Mouse (Mus musculus): ENCODE measurements around the gene Urm1.

Urm1 gene

DNA sequence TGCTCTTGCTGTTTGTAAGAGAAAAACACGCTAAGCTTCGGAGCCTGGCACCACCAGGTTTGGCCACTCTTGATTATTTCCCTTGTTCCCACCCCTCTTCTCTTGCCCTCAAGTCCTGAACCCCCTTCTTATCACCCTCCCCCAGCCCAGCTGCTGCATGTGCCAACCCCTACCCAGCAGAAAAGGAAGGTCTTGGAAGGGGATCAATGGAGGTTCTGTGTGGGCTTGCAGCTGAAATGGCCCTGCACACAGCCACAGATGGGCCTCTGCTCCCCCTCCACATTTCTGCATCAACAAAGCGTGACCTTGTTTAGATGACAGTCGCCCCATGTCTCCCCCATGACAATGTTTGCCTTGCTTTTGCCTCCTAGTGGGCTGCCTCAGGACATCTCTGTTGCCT is 11.2 kb downstream of the Urm1 start:
- DNase-seq = peak; percentile 49

DNA sequence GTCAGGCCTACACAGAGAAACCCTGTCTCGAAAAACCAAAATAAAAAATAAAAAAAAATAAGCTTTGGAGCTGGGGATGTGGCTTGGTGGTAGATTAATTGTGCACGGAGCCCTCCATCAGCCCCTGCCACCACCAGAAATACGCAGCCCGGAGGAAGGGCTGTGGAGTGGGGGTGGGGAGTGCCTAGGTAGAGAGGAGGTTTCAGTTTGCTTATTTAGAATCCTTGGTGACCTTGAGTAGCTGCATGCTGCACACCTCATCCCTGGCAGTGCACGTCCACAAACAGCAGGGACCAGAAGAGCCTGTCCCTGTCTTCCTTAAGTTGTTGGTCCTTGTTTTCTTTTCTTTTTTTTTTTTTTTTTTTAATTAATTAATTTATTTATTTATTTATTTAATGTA is 13.9 kb downstream of the Urm1 start:
- no peak for DNase-seq

DNA sequence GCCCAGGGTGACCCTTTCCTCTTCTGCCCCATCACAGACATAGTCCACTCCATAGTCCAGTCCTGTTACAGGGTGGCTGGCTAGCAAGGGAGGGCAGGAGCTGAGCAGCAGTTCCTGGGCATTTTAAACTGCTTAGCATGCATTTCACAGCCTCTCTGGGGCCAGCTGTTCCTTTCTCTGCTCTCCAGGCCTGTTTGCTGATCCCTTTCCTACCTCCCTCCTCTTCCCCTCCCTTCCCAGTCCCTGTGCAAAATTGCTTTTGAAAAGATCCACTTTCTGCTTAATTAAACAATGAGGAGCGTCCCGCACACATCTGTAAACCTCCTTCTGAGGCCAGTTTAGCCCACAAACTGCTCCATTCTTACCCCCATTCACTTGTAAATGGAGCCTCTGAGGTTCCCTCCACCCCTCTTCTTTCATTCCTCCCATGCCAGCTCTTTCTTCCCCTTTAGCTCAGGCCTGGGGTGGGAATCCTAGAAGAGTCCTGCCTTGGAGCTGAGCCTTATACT is 15.6 kb downstream of the Urm1 start:
- no peak for DNase-seq

DNA sequence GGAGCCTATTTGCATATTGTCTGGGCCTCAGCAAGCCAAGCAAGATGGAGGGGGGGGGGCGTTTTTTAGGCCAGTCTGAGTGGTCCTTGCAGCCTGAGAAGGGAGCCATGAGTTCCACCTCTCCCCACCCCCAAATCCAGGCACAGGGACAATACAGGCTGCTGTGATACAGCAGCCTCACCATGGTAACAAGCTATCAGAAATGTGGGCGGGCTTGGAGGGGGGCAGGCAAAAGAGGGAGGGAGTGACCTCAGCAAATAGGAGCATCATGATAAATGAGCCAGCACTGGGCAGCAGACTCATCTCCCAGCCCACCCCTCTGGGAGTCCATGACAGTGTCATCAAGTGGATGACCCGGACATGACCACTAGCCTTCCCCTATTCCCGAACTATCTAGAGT is 19.6 kb downstream of the Urm1 start:
- DNase-seq = no peak

DNA sequence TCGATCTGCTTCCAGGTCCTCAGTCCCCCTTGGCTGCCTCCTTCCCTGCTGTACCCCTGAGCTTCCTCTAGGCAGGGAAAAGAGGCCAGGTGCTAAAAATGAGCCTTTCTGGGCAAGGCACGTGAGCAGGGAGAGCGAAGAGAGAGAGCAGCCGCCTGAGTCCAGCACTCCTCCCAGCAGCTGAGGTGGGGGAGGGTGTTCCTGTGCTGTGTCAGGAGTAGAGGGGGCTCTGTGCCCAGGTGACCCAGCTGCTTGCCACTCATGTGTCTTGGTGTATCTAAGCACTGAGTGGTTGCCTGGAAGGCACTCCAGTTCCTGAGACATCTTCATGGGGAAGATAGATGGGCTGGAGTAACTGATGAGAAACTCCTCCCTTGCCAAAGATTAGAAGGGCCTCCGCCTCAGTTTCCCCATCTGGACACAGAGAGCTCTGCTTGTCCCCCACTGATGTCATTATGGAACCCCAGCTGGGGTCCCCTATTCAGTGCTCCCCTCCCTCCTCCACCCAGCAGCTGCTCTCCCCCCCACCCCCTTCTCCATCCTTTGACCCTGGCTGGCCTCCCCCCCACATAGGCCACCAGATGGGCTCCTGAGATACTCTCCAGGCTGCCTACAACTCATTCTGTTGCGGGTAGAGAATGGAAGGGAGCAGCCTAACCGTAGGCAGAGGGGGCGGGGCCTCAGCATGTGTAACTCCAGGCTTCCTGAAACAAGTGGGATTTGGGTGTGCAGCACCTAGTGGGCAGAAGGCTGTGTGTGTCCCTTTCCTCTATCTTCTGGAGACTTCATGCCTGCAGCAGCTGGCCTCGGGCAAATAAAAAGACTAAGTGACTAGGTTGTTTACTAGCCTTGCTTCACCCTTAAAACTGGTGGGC is 23.6 kb downstream of the Urm1 start:
- no peak for DNase-seq

DNA sequence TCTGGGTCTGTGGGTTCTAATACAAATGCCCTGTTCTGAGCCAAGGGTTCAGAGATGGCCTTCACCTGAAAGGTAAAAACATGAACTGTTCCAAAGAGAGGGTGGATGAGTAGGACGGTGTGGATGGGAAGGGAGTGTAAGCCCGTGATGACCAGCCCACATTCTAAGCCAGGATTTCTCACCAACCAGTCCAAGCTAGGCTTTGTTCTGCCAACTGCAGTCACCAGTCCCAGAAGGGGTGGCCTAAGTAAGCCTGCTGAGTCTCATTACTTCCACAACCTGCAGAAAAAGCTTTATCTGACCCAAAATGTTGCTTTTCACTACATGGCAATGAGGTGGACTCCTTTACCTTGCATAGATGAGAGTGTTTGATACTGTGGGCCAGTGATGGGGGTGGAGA is 24.2 kb downstream of the Urm1 start:
- DNase-seq = no peak

DNA sequence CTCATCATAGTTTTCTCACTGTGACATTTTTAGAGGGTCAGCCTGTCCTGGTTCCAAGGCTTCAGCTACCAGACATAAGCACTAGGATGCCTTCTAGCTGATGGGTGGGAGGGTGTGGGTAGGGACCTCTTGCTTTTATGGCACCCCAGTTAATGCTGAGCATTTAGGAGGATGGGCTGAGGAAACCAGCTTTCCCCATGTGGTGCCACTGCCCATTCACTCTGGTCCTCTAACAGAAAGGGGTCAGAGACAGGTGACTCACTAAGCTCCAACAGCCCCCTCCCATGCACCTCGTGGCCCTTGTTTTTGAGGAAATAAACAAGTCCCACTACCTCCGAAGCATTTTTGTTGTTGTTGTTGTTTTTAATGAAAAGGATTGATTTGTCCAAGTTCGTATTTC is 24.8 kb downstream of the Urm1 start:
- DNase-seq = no peak

DNA sequence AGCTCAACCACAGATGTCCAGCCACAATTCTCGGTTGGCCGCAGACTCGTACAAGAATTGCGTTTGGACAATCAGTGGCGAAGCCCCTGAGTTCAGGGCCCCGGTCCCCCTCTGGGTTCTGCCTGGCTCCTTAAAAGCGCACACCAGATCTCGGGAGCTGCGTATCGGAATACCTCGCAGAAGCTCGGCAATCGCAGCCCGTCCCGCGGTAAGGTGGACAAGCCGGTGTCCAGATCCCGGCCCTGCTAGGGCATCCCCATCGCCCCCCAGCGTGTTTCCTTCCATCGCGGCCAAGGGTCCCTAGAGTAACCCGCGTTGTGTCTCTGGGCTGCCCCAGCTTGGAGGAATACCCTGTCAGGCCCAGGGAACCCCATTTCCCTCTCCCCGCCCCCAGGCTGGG is 25.8 kb downstream of the Urm1 start:
- no peak for DNase-seq

DNA sequence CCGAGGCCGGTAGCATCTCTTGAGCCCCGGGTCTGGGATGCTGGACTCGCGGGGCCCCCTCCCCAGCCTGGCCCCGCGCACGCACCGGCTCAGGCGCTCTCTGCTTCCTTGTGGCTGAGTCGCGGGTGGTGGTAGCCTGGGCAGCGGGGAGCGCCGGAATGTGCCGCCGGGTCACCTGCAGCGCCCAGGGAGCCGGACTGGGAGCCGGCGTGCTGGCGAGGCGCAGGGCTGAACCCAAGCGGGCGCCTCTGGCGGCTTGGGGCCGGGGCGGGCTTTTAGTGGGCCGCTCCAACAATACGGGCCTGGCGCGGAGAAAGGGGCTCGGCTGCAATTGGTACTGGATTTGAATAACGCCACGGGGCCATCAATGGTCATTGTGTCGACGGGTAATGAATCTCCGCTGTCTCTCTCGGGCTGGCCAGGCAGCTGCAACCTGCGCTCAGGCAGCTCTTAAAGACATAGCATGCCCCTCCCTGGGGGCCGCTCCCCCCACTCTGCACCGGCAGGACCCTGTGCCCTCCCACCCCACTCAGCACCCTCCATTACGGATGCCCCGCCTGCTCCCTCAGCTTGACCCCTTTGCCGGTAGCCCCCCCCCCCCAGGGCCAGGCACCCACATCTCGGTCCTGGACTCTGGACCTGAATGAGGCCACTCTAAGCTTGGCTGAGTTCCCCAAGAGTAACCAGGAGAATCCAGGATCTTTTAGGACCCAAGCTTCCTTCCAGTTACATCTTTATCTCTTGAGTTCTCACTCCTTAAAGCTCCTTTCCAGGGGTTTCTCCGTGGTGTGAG is 26.4 kb downstream of the Urm1 start:
- DNase-seq = no peak

DNA sequence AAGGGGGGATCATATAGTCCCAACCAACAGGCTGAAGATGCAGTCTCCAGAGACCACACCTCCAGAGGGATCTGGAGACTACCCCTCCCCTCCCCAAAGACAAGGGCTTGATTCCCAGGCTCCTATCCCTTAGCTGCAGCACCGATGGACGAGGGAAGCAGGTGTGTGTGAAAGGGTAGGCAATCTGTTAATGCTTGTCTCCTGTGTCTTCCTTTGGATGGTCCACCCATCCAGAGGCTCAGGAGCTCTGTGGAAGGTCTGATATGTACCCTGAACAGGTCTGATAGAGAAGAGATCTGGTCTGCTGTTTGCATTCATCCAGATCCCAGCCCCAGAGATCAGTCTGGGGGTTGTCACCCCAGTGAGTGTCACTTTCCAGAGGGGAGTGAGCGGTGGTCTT is 27.0 kb downstream of the Urm1 start:
- DNase-seq = no peak

DNA sequence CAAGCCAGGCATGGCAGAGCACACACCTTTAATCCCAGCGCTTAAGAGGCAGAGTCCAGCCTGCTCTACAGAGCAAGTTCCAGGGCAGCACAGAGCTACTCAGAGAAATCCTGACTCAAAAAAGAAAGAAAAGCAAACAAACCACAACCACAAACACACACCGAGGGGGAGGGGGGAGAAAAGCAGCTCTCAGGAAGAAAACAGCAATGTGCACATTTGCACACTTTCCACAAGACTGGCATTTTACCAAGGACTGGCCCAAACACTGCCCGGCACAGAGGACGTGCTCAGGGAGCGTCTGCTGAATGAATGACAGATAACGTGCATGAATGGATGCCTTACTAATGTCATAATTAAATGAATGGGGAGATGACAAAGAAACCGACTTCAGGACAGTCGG is 29.2 kb downstream of the Urm1 start:
- DNase-seq = no peak

DNA sequence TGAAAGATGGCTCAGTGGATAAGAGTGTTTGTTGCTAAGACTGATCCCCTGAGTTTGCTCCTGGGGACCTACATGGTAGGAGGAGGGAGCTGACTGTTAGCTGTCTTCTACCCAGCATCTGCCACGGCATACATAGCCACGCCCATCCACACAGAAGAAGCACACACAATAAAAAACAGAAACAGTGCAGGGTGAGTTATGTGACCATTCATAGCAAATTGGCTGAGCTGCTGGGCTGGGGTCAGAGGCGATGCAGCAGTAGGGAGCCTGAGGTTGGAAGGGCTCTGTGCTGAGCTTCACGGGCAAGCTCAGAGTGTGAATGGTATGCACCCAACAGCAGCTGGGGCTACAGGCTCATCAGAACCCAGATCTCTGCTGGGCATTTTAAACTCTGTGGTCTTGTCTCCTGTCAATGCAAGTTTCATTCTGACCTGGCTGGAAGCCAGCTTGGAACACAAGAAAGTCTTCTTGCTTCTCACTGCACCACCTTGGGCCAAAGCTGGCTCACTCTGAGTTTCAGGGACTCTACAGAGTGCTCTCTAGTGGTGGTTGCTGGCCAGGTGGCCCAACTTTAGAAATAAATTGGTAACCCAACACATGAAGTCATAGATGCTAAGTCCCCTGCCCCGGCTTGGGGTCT is 30.1 kb downstream of the Urm1 start:
- DNase-seq = no peak

DNA sequence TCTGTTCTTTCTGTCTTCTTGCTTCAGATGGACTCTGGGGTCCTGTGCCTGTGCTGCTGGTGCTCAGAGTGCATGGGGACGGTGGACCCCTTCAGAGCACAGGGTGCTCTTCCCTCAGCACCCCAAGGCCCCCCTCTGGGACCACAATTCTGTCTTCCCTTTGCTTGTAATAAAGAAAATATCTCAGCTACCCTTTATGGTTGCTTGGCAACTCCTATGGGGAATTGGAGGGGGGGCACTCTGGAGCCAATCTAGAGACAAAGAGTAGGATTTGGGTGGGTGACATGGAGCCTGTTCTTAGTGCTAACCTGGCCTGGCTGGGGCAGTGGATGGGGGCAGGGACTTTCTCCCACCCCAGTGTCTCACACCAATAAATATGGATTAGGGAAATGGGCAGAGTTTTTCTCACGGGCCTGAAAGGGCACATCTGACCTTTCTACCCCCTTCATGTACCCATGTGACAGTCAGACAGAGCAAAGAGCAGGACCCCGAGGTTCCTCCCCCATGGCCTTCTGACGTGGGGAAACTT is 33.1 kb downstream of the Urm1 start:
- DNase-seq = no peak

DNA sequence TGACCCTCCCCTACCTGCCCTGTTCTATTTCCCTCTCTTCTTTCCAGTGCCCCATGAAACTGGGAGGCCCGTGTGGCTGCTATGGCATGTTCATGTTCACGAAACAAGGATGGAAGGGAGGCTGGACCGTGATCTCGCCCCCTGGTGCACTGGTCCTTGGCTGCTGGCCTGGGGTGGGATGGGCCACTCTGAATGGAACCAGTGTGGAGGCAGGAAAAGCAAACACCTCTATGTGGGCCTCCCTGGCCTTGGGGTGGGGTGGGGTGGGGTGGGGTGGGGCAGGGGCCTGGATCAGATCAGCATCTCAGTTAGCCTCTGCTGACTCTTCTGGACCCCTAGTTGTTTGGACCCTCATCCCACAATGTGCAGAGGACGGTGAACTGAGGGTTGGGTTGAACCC is 33.9 kb downstream of the Urm1 start:
- no peak for DNase-seq

DNA sequence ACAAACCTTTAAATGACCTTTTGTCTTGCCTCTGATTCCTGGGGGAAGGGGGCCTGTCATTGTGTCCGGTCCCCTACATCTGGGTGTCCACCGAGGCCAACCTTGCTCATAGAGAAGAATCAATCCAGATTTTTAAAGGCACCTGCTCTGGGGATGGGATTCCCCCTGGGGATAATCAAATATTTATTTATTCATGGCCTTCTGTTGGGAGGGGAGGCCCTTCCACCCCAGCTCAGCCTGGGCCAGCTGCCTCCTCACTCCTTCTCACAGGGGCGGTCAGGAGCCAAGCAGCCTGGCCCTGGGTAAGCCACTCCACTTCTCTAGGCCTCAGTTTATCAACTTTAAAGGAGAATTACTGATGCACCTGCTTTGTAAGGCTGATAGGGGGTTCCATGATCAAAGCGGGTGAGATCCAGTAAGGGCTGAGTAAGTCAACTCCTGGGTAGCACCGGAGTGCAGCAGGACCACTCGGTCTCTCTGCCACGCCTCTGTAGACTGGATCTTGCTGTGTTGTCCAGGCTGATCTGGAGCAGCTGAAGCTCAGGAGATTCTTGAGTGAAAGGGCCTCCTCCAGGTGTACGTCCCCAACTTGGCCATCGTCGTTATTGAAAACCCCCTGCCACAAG is 35.8 kb downstream of the Urm1 start:
- DNase-seq = no peak

DNA sequence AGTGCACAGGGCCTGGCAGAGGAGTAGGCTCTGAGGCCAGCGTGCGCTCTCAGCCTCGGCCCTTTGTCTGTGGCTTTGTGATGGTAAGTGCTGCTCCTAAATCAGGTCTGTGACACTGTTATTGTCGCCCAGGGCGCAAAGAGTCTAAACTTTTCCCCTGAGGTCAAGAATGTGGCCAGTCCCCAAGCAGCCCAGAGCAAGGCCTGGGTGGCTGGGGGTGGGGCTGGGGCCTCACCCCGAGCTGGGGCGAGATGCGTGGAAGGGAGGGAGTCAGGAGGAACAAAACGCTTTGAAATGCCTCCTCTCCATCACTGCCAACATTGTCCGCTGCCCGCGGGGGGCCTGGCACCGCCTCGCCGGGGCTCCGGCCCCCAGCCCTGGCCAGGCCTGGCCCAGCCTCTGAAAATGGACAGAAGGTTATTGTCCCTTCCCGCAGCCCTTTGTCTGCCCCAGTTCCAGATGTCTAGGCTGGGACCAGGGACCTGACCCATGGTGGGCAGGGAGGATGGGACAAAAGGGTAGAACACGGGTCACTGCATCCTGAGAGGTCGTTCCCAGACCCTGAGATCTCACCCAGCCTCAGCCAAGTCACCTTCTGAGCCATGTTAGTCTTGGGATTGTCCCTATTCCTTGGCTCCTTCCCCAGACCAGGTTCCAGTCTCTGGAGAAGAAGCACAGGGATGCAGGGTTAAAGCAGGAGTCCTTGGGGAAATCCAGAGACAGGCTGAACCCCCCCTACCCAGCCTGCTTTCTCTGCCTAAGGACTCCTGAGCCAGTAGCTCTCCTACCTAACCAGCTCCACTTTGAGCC is 36.8 kb downstream of the Urm1 start:
- peak; percentile 49 for DNase-seq

DNA sequence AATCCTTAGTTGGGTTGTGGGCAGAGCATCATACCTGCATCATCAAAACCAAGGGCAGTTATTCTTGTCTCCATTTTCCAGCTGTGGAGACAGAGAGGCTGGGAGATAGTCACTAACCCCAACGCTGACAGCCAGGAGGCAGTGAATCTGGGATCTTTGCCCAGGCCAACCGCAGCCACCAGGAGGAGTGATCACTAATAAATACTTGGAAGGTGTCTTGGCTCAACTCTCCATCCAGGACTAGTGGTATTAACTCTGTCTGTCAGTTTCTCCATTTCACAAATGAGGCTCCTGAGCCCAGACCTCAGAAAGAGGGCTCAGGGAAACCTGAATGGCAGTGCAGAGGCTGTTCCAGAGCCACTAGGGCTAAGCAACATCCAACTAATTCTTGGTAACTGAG is 37.5 kb downstream of the Urm1 start:
- no peak for DNase-seq

DNA sequence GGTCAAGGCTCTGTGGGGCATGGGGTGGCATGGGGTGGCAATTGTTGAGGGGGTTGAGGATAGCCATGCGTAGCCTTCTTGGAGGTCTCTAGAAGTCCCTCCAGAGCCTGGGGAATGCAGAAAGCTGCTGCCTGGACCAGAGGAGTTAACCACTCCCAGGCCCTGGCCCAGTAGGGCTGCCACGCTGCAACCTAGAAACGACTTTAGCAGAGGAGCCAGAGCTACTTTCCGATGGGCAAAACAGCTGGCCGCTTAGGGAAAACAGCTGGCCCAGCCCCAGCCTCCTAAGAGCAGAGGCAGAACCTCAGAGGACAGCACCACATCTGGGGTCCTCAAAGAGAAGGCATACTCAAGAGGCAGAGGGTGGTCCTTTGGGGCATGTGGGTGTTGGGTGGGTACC is 38.1 kb downstream of the Urm1 start:
- DNase-seq = no peak

DNA sequence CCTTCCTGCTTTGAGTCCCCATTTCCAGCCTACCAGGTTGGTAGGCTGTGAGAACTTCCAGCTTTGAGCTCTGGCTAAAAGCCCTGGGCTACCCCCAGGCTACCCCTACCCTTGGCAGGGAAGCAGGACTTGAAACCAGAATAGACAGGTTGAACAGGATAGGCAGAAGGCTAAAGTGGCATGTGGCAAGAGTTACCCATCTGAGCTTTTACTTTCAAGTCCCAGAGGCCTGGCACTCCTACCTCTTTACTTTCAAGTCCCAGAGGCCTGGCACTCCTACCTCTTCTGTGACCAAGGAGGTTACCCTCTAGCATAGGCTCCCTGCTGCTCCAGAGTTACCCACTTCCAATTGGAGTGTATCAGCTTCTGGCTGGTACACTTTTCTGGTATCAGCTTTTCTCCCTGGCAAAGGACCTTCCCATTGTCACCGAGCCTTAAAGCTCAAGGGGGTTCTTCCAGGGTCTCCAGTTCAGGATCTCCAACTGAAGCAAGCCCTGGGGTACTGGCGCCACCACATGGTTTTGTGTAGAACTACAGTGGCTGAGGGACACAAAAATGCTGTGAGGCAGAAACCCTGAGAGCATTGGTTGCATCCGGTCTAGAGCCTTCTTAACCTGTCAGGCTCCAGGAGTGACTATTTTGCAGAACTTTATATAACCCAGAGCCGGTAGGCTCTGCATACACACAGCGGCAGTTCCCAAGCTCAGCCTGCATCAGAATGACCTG is 39.0 kb downstream of the Urm1 start:
- no peak for DNase-seq

DNA sequence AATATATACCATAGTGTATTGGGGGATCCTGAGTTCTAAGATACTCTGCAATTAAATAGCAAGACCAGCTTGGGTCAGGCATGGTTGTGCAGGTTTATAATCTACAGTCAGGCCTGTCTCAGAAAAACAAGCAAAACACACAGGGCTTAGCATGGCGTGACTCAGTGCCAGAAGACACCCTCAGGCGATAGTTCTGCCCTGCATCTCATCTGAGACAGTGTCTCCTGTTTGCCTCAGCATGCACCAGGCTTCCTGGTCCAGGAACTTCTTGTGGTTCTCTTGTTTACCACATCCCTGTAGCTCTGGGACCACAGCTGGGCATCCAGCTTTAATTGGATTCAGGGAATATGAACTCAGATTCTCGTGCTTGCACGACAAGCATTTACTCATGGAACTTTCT is 45.2 kb downstream of the Urm1 start:
- DNase-seq = no peak

DNA sequence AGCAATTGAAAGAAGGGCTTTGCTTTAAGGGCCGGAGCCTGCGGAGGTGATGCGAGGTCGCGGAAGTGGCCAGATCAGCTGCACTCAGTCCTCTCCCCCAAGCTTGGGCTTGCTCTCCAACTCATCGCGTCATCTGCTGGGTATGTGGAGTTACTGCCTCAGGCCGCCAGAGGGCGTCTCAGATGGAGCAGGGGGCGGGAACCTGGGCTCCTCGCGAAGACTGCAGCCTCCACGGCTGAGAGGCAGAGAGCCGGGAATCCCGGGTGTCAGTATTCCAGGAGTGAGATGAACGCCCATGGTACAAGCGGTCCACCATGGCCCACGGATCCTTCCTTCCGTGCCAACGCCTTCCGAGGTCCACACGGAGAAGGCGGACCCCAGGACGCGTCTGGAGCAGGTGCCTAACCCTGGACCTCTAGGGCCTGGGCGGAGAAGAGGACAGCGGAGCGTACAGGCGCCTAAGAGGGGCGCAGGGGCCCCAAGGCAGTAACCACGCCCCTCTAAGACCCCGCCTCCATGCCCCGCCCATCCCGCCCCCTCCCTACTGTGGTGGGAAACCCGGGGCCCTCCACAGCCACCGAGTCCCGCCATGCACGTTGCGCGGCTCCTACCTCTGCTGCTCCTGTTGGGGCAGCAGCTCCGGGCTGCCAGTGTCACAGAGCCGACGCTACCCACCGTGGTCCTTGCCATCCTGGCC is 49.2 kb downstream of the Urm1 start, which contains the start of gene Cercam:
Gene Cercam, plus strand, starts transcription at position 216 of the 697 bp plus-strand sequence.
- peak; percentile 87 for DNase-seq

Measured in cerebellum, adult 11-12 months (tissue).